Mouse (Mus musculus) cerebellum, adult 2 months (tissue): ENCODE measurements around the gene Arhgef12.

ENCODE experiments used
- CTCF ChIP-seq: fragments of 200-500 bp; IDR thresholded peaks from 2 replicates; pipeline ENCODE4 v1.5.1; 2011; ENCODE audit warnings: low read depth, mild to moderate bottlenecking, control low read depth, low read length, moderate library complexity, borderline replicate concordance; ENCODE audit not compliant: insufficient read depth
- POLR2A ChIP-seq: fragments of 200-500 bp; IDR thresholded peaks from 2 replicates; pipeline ENCODE4 v1.6.1; 2011; ENCODE audit warnings: low read length, control low read depth, borderline replicate concordance; ENCODE audit not compliant: insufficient read depth

DNA sequence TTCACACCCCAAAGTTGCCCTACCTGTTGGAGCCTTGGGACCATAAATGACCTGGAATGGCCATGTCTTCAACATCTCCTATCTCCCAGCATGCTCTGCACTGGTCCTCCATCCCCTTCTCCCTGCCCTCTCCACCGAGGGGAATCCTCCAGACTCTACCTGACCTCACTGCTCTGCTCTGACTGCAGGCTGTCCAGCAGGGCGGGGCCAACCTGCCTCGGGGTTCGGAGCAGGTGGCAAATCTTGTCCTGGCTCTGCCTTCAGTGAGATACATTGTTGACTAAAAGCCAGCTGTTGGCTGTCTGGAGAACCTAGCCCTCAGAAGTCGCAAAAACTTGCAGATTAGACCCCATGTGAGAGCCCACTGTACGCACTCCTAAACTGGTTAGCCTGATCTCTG lies 180.5 kb downstream of the Arhgef12 start:
- TF ChIP-seq CTCF (no peak), POLR2A (no peak)
